Mouse (Mus musculus) liver, embryonic 13.5 days (tissue): Measurements from ENCODE around the gene Adprh. TPM values are rescaled to one million over a fixed set of nuclear protein-coding genes. Genes with fewer than 3 reads are reported as not detected.
"Not testable (repeated sequence)": the region's sequence is repeated elsewhere in the genome, so short reads cannot be mapped to it uniquely, and the experiment has no call there.

Experiments
- ATAC-seq: fragments of 200-750 bp; cut with Nextera tagmentation; 2 replicates; pipeline ENCODE4 v1.8.0; 2017; ENCODE audit warnings: low read depth, mild to moderate bottlenecking, moderate number of reproducible peaks, moderate library complexity
- DNase-seq: peaks from one replicate; pipeline ENCODE4 v3.0.0; 2022
- H3K27ac ChIP-seq: fragments of 300-500 bp; sonication (generic); 2 replicates; pipeline ENCODE4 v1.5.1; 2015; ENCODE audit warnings: moderate library complexity, mild to moderate bottlenecking, inconsistent platforms
- H3K27me3 ChIP-seq: fragments of 300-500 bp; sonication (generic); 2 replicates; pipeline ENCODE4 v1.6.1; 2015; ENCODE audit warnings: mild to moderate bottlenecking, inconsistent platforms
- H3K36me3 ChIP-seq: fragments of 300-500 bp; sonication (generic); 2 replicates; pipeline ENCODE4 v1.6.1; 2015; ENCODE audit warnings: mild to moderate bottlenecking, inconsistent platforms
- H3K4me1 ChIP-seq: fragments of 300-500 bp; sonication (generic); replicated peaks from 2 replicates; pipeline ENCODE4 v1.6.1; 2015; ENCODE audit warnings: inconsistent platforms
- H3K4me2 ChIP-seq: fragments of 300-500 bp; sonication (generic); 2 replicates; pipeline ENCODE4 v1.6.1; 2015; ENCODE audit warnings: inconsistent platforms, mild to moderate bottlenecking, moderate library complexity
- H3K4me3 ChIP-seq: fragments of 300-500 bp; sonication (generic); replicated peaks from 2 replicates; pipeline ENCODE4 v1.5.1; 2015; ENCODE audit warnings: mild to moderate bottlenecking, inconsistent platforms
- H3K9ac ChIP-seq: fragments of 300-500 bp; sonication (generic); 2 replicates; pipeline ENCODE4 v1.6.1; 2015; ENCODE audit warnings: mild to moderate bottlenecking, inconsistent platforms
- H3K9me3 ChIP-seq: fragments of 300-500 bp; sonication (generic); replicated peaks from 2 replicates; pipeline ENCODE4 v1.6.1; 2016; ENCODE audit warnings: inconsistent platforms
- WGBS: fragments of 180-500 bp; shearing (Covaris S2); methylation state at CpG from one replicate; pipeline ENCODE4 v1.1.7; 2015; ENCODE audit not compliant: insufficient replicate concordance; 5-methylcytosine and 5-hydroxymethylcytosine counted together
- polyA plus RNA-seq: library from polyadenylated mRNA; unstranded; fragments of >200 nt; fragmentation: Nextera tagmentation; extraction: Ambion mirVana; gene quantifications from 2 replicates; pipeline ENCODE4 v1.2.1, GENCODE M21; 2015

Gene Adprh
- polyA plus RNA-seq, 1 experiment from 2014 or later: 38.1 TPM

DNA sequence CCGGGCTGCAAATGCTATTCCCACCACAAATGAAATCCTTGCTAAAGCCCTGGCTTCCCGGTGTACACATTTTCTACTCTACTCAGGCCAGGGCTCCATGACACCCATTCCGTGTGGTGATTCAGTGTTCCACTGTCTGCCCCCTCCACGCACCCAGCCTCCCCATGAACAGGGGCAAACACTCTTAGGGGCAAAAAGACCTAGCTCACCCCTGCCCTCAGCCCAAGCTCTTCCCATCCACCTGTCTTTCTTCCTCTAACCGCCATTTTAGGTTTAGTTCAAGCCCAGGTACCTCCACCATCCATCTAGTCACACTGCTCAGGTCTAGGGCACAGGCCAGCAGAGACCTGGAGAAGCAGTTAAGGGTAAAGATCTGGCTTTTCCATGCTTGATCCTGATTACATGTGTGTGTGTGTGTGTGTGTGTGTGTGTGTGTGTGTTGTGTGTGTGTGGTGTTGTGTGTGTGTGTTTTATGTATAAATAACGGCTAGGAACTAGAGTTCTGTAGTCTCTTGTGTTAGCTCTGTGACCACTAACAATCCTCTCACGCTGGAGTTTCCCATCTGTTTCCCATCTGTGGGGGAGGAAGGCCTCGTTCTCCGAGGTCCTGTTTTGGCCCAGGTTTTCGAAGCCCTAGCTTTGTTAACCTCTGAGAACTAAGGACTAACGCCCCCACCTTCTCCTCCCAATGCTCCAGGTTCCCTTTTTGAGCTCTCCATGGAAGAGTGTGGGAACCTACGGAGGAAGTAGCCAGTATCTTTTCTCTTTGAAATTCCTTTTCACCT lies 890 bp downstream of the Adprh start:
- ATAC-seq: no peak
- Histone ChIP-seq H3K27ac (peak overlapping the region; percentile 83), H3K27me3 (no peaks in the 10 kb centered on the region), H3K36me3 (peaks cover 26% of the 10 kb centered on the region), H3K9ac (peak overlapping the region; percentile 92), H3K9me3 (no peaks in the 10 kb centered on the region), H3K4me3 (peak overlapping the region; percentile 75), H3K4me1 (peaks cover 46% of the 10 kb centered on the region), H3K4me2 (peak overlapping the region; percentile 88)
- WGBS: 40% methylated on average over 12 of the region's 12 CpGs
- DNase-seq: no peak

DNA sequence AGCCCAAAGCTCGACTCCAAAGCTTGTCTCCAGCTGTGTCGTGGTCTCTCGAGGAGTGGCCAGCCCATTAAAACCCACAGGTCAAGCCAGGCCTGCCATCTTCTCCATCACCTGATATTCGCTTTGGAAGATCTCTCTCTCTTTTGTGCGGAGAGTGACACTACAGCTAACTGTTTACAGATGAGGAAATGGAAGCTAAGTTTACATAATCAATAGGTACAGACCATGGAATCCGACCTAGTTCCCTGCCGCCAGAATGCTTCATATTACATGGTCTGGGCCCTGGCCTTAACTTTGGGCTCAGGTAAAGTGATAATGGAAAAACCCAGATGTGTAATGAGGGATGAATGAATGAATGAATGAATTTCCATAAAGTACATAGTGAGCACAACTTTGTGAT lies 1.8 kb downstream of the Adprh start:
- Histone ChIP-seq H3K36me3 (peaks cover 35% of the 10 kb centered on the region), H3K27me3 (no peaks in the 10 kb centered on the region), H3K4me2 (no peak overlapping the region), H3K27ac (peak overlapping the region; percentile 50; the same call in 1 of the 2 replicates), H3K9ac (no peak overlapping the region), H3K9me3 (no peaks in the 10 kb centered on the region), H3K4me1 (peaks cover 46% of the 10 kb centered on the region), H3K4me3 (no peak overlapping the region)
- DNase-seq: no peak
- 70% methylated on average over 7 of the region's 7 CpGs for WGBS
- ATAC-seq: no peak

GRCm38 (mm10) chr16:38448458-38448857 lies 4.0 kb downstream of the Adprh start:
- Histone ChIP-seq H3K4me1 (peaks cover 29% of the 10 kb centered on the region), H3K9me3 (no peaks in the 10 kb centered on the region), H3K27me3 (no peaks in the 10 kb centered on the region), H3K4me2 (no peak overlapping the region), H3K4me3 (no peak overlapping the region), H3K36me3 (peaks cover 54% of the 10 kb centered on the region), H3K27ac (no peak overlapping the region), H3K9ac (no peak overlapping the region)
- no peak for DNase-seq
- WGBS: 83% methylated on average over 12 of the region's 12 CpGs
- no peak for ATAC-seq

- DNase-seq (no peak), ATAC-seq (no peak)
- WGBS: 89% methylated on average over 21 of the region's 21 CpGs
Measured at GRCm38 (mm10) chr16:38447366-38447765, 5.1 kb downstream of the Adprh start.

GRCm38 (mm10) chr16:38446141-38446540 lies 6.4 kb downstream of the Adprh start:
- not testable (repeated sequence) for H3K27me3 ChIP-seq, ATAC-seq, H3K9ac ChIP-seq, H3K27ac ChIP-seq, H3K4me2 ChIP-seq, H3K9me3 ChIP-seq, DNase-seq, H3K4me3 ChIP-seq
- Histone ChIP-seq H3K36me3 (peaks cover 54% of the 10 kb centered on the region), H3K4me1 (peaks cover 13% of the 10 kb centered on the region)
- 70% methylated on average over 2 of the region's 2 CpGs for WGBS

More at GRCm38 (mm10) chr16:38447366-38447765, 5.1 kb downstream of the Adprh start:
- Histone ChIP-seq H3K4me1 (peaks cover 24% of the 10 kb centered on the region), H3K9ac (no peak overlapping the region), H3K4me2 (no peak overlapping the region), H3K27me3 (no peaks in the 10 kb centered on the region), H3K4me3 (no peak overlapping the region), H3K27ac (no peak overlapping the region), H3K9me3 (no peaks in the 10 kb centered on the region), H3K36me3 (peaks cover 54% of the 10 kb centered on the region)

DNA sequence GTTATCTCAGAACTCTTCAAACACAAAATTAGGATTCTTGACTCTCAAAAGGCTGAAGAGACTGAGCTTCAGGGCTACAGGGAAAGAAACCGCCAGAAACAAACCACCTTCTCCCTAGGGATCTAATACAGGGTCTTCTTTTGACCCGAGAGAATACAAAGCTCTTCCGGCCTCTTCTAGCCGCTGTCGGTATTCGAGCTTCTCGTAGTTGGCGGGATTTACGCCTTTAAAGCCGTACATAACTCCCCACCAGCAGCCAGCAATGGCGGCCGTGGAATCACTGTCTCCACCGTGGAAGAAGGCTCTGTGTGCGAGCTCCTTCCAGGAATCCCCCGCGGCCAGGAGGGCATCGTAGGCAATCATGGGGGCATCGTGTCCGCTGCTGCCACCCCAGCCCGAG lies 6.9 kb downstream of the Adprh start:
- H3K36me3 ChIP-seq: peaks cover 54% of the 10 kb centered on the region
- H3K27me3 ChIP-seq: no peaks in the 10 kb centered on the region
- no peak overlapping the region for H3K9ac ChIP-seq
- no peak overlapping the region for H3K4me3 ChIP-seq
- H3K27ac ChIP-seq: no peak overlapping the region
- H3K4me1 ChIP-seq: peaks cover 9% of the 10 kb centered on the region
- H3K9me3 ChIP-seq: no peaks in the 10 kb centered on the region
- ATAC-seq (no peak), DNase-seq (no peak)
- H3K4me2 ChIP-seq: no peak overlapping the region
- WGBS: 87% methylated on average over 20 of the region's 20 CpGs

GRCm38 (mm10) chr16:38445046-38445445 lies 7.5 kb downstream of the Adprh start:
- ATAC-seq (no peak), DNase-seq (no peak)
- peaks cover 4% of the 10 kb centered on the region for H3K4me1 ChIP-seq
- 87% methylated on average over 1 of the region's 1 CpGs for WGBS
- peaks cover 51% of the 10 kb centered on the region for H3K36me3 ChIP-seq
- H3K4me2 ChIP-seq: no peak overlapping the region
- H3K27me3 ChIP-seq: no peaks in the 10 kb centered on the region
- no peak overlapping the region for H3K27ac ChIP-seq
- no peaks in the 10 kb centered on the region for H3K9me3 ChIP-seq
- no peak overlapping the region for H3K9ac ChIP-seq
- H3K4me3 ChIP-seq: no peak overlapping the region

- Histone ChIP-seq H3K27ac (no peak overlapping the region), H3K36me3 (peaks cover 44% of the 10 kb centered on the region), H3K4me2 (no peak overlapping the region), H3K27me3 (no peaks in the 10 kb centered on the region), H3K4me1 (no peaks in the 10 kb centered on the region), H3K9ac (no peak overlapping the region), H3K4me3 (no peak overlapping the region), H3K9me3 (no peaks in the 10 kb centered on the region)
- WGBS: 88% methylated on average over 7 of the region's 7 CpGs
- no peak for DNase-seq
- ATAC-seq: no peak
Measured at GRCm38 (mm10) chr16:38443721-38444464, 8.6 kb downstream of the Adprh start.

GRCm38 (mm10) chr16:38442216-38442615 lies 10.3 kb downstream of the Adprh start:
- Histone ChIP-seq H3K4me1 (no peaks in the 10 kb centered on the region), H3K36me3 (peaks cover 34% of the 10 kb centered on the region), H3K27ac (no peak overlapping the region), H3K4me3 (no peak overlapping the region), H3K4me2 (no peak overlapping the region), H3K27me3 (no peaks in the 10 kb centered on the region), H3K9me3 (no peaks in the 10 kb centered on the region), H3K9ac (no peak overlapping the region)
- no peak for DNase-seq
- 72% methylated on average over 8 of the region's 8 CpGs for WGBS
- ATAC-seq: no peak

GRCm38 (mm10) chr16:38441611-38442010 lies 10.9 kb downstream of the Adprh start:
- H3K9ac ChIP-seq: no peak overlapping the region
- H3K4me1 ChIP-seq: no peaks in the 10 kb centered on the region
- DNase-seq (no peak), ATAC-seq (no peak)
- no peak overlapping the region for H3K4me3 ChIP-seq
- H3K27ac ChIP-seq: no peak overlapping the region
- peaks cover 27% of the 10 kb centered on the region for H3K36me3 ChIP-seq
- no peak overlapping the region for H3K4me2 ChIP-seq
- H3K27me3 ChIP-seq: no peaks in the 10 kb centered on the region
- no peaks in the 10 kb centered on the region for H3K9me3 ChIP-seq
- WGBS: 53% methylated on average over 5 of the region's 5 CpGs

DNA sequence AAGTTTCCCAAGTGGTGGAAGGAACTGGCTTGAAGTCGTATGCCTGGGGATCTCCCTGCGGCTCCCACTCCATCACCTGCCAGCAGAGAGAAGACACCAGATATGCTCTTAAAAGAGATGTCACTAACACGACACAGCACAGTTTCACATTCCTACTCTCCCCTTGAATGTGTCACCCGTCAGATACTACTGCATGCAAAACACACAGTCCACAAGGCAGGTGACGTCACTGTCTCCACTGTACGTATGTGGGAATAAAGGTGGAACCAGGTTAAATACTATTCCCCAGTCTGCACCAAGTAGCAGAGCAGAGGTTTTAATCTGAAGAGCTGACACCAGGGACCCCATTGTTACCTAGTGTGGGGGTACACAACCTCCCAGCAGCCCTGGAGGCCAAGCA lies 12.1 kb downstream of the Adprh start:
- H3K36me3 ChIP-seq: peaks cover 15% of the 10 kb centered on the region

More for the DNA sequence above, 12.1 kb downstream of the Adprh start:
- H3K4me3 ChIP-seq: no peak overlapping the region
- H3K4me1 ChIP-seq: no peaks in the 10 kb centered on the region
- H3K4me2 ChIP-seq: no peak overlapping the region
- no peak overlapping the region for H3K27ac ChIP-seq
- no peaks in the 10 kb centered on the region for H3K9me3 ChIP-seq
- no peak overlapping the region for H3K9ac ChIP-seq
- 63% methylated on average over 6 of the region's 6 CpGs for WGBS
- no peaks in the 10 kb centered on the region for H3K27me3 ChIP-seq
- no peak for DNase-seq
- no peak for ATAC-seq
